Mouse (Mus musculus): ENCODE data around the gene C330021F23Rik.

GRCm38 (mm10) chr8:3588258-3588633 is 20.5 kb downstream of the C330021F23Rik start:
- no peak for TF ChIP-seq EP300 (IDR thresholded peaks at IDR 0.05; ENCODE audit: low read depth)
- no peak for TF ChIP-seq CTCF (IDR thresholded peaks at IDR 0.05; ENCODE audit: low read depth)

Data from heart, postnatal 0 days (tissue).